Mouse (Mus musculus): ENCODE results near the gene Mmp7. TPM values are rescaled to one million over a fixed set of nuclear protein-coding genes. Genes with fewer than 3 reads are reported as not detected.

The Mmp7 gene
- total and polyA plus RNA-seq, 2 experiments from 2014 or later: not detected

DNA sequence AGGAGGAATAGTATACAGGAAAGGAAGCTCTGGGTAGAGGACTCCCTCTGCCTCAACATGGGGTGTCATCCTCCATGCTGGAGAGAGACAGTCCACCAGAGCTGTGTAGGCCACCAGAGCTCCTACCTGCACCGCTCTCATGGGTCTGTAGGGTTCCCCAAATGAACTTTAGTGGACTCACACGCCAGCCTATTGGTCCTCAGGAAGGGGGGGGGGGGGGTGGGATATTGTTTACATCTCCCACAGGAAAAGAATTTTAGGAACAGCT lies 23.0 kb downstream of the Mmp7 start:
- Histone ChIP-seq H3K4me3 (ENCODE audit: low read depth, low read length) (no peak overlapping the region), H3K27ac (ENCODE audit: low read depth, low read length) (no peak overlapping the region), H3K36me3 (ENCODE audit: insufficient read depth, low read length) (no peaks in the 10 kb centered on the region), H3K9me3 (ENCODE audit: low read length) (no peaks in the 10 kb centered on the region), H3K27me3 (ENCODE audit: insufficient read depth, low read length) (no peaks in the 10 kb centered on the region), H3K9ac (replicated peaks; ENCODE audit: low read length, poor library complexity, severe bottlenecking) (no peak overlapping the region), H3K4me1 (ENCODE audit: insufficient read depth, low read length) (no peaks in the 10 kb centered on the region), H3K4me2 (ENCODE audit: low read depth, low read length, poor library complexity, severe bottlenecking) (no peak overlapping the region)
- DNase-seq (ENCODE audit: low spot score) (no peak), ATAC-seq (ENCODE audit: low FRiP score) (no peak)
- no peak for TF ChIP-seq CTCF (IDR thresholded peaks at IDR 0.05)
- 71% methylated on average over 2 of the region's 2 CpGs for WGBS

GRCm38 (mm10) chr9:7721543-7721942 lies 29.7 kb downstream of the Mmp7 start:
- Histone ChIP-seq H3K27me3 (ENCODE audit: insufficient read depth, low read length) (no peaks in the 10 kb centered on the region), H3K27ac (ENCODE audit: low read depth, low read length) (no peak overlapping the region), H3K4me1 (ENCODE audit: insufficient read depth, low read length) (no peaks in the 10 kb centered on the region), H3K9me3 (ENCODE audit: low read length) (no peaks in the 10 kb centered on the region), H3K36me3 (ENCODE audit: insufficient read depth, low read length) (no peaks in the 10 kb centered on the region), H3K9ac (replicated peaks; ENCODE audit: low read length, poor library complexity, severe bottlenecking) (no peak overlapping the region), H3K4me2 (ENCODE audit: low read depth, low read length, poor library complexity, severe bottlenecking) (no peak overlapping the region), H3K4me3 (ENCODE audit: low read depth, low read length) (no peak overlapping the region)
- ATAC-seq (ENCODE audit: low FRiP score): no peak
- TF ChIP-seq CTCF (IDR thresholded peaks at IDR 0.05): no peak
- DNase-seq (ENCODE audit: low spot score): no peak
- 96% methylated on average over 1 of the region's 1 CpGs for WGBS

DNA sequence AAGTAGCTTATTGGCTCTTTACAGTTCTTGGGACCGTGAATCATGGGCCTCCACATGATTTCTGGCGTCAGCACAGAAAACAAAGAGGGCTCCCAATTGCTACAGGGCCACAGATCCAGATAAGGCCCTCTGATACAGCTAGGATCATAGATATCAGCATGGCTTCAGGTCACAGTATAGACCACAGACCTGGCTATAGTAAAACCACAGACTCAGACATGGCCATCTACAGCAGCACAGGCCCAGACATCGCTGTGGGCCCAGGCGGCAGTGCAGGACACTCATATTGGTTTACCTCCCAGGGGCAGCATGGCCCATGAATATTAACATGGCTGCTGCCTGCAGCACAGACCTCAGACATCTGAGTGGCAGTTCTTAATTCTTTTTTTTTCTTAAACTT lies 37.1 kb downstream of the Mmp7 start:
- H3K4me2 ChIP-seq (ENCODE audit: low read depth, low read length, poor library complexity, severe bottlenecking): no peak overlapping the region
- no peak for TF ChIP-seq CTCF (IDR thresholded peaks at IDR 0.05)
- ATAC-seq (ENCODE audit: low FRiP score) (no peak), DNase-seq (ENCODE audit: low spot score) (no peak)
- H3K4me1 ChIP-seq (ENCODE audit: insufficient read depth, low read length): no peaks in the 10 kb centered on the region
- H3K27me3 ChIP-seq (ENCODE audit: insufficient read depth, low read length): no peaks in the 10 kb centered on the region
- no peak overlapping the region for H3K9ac ChIP-seq (replicated peaks; ENCODE audit: low read length, poor library complexity, severe bottlenecking)
- 78% methylated on average over 4 of the region's 4 CpGs for WGBS
- H3K27ac ChIP-seq (ENCODE audit: low read depth, low read length): no peak overlapping the region
- no peak overlapping the region for H3K4me3 ChIP-seq (ENCODE audit: low read depth, low read length)
- H3K9me3 ChIP-seq (ENCODE audit: low read length): no peaks in the 10 kb centered on the region
- no peaks in the 10 kb centered on the region for H3K36me3 ChIP-seq (ENCODE audit: insufficient read depth, low read length)

DNA sequence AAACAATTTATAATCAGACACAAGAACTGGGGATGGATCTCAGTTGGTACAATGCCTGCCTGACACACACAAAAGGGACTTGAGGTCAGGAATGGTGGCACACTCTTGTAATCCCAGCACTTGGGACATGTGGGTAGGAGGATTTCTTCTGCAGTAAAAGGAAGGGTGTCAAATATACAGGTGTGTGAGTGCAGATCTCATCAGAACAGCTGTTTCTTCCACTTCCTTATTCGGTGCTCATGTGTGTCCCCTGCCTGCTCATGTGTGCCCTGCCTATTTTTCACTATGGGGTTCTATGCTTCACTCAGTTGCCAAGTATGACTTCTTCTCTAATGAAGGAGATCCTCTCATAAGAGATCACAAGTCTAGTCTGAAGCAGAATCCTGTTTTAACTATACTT lies 50.8 kb downstream of the Mmp7 start:
- no peak overlapping the region for H3K4me2 ChIP-seq (ENCODE audit: low read depth, low read length, poor library complexity, severe bottlenecking)
- H3K27ac ChIP-seq (ENCODE audit: low read depth, low read length): no peak overlapping the region
- H3K4me1 ChIP-seq (ENCODE audit: insufficient read depth, low read length): no peaks in the 10 kb centered on the region
- H3K36me3 ChIP-seq (ENCODE audit: insufficient read depth, low read length): no peaks in the 10 kb centered on the region
- H3K9ac ChIP-seq (replicated peaks; ENCODE audit: low read length, poor library complexity, severe bottlenecking): no peak overlapping the region
- TF ChIP-seq CTCF (IDR thresholded peaks at IDR 0.05): no peak
- WGBS: 92% methylated on average over 1 of the region's 1 CpGs
- ATAC-seq (ENCODE audit: low FRiP score): no peak
- no peaks in the 10 kb centered on the region for H3K27me3 ChIP-seq (ENCODE audit: insufficient read depth, low read length)
- H3K4me3 ChIP-seq (ENCODE audit: low read depth, low read length): no peak overlapping the region
- DNase-seq (ENCODE audit: low spot score): no peak
- no peaks in the 10 kb centered on the region for H3K9me3 ChIP-seq (ENCODE audit: low read length)

DNA sequence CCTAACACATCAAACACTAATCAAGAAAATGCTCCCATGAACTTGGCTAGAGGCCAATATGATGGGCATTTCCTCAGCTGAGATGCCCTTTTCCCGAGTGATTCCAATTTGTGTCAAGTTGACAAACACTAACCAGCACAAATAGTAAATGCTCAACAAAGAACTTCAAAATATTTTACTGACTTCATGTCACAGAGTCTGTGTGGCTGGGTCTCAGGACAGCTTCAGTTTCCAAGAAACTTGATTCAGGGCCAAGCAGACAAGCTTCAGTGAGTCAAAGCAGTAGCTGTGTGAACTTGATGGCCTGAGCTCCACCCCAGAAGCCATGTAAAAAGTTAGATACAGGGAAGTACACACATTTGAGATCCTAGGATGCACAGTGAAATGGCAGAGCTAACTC lies 52.3 kb downstream of the Mmp7 start:
- Histone ChIP-seq H3K9me3 (ENCODE audit: low read length) (no peaks in the 10 kb centered on the region), H3K4me3 (ENCODE audit: low read depth, low read length) (no peak overlapping the region), H3K4me1 (ENCODE audit: insufficient read depth, low read length) (no peaks in the 10 kb centered on the region), H3K36me3 (ENCODE audit: insufficient read depth, low read length) (no peaks in the 10 kb centered on the region), H3K4me2 (ENCODE audit: low read depth, low read length, poor library complexity, severe bottlenecking) (no peak overlapping the region), H3K9ac (replicated peaks; ENCODE audit: low read length, poor library complexity, severe bottlenecking) (no peak overlapping the region), H3K27me3 (ENCODE audit: insufficient read depth, low read length) (no peaks in the 10 kb centered on the region), H3K27ac (ENCODE audit: low read depth, low read length) (no peak overlapping the region)
- DNase-seq (ENCODE audit: low spot score) (no peak), ATAC-seq (ENCODE audit: low FRiP score) (no peak)
- TF ChIP-seq CTCF (IDR thresholded peaks at IDR 0.05): no peak
- 67% methylated on average over 1 of the region's 1 CpGs for WGBS

GRCm38 (mm10) chr9:7748881-7749280 lies 57.0 kb downstream of the Mmp7 start:
- no peaks in the 10 kb centered on the region for H3K9me3 ChIP-seq (ENCODE audit: low read length)
- H3K36me3 ChIP-seq (ENCODE audit: insufficient read depth, low read length): no peaks in the 10 kb centered on the region
- TF ChIP-seq CTCF (IDR thresholded peaks at IDR 0.05): no peak
- H3K4me2 ChIP-seq (ENCODE audit: low read depth, low read length, poor library complexity, severe bottlenecking): no peak overlapping the region
- H3K9ac ChIP-seq (replicated peaks; ENCODE audit: low read length, poor library complexity, severe bottlenecking): no peak overlapping the region
- ATAC-seq (ENCODE audit: low FRiP score) (no peak), DNase-seq (ENCODE audit: low spot score) (no peak)
- WGBS: 96% methylated on average over 3 of the region's 3 CpGs
- H3K4me3 ChIP-seq (ENCODE audit: low read depth, low read length): no peak overlapping the region
- no peaks in the 10 kb centered on the region for H3K27me3 ChIP-seq (ENCODE audit: insufficient read depth, low read length)
- no peak overlapping the region for H3K27ac ChIP-seq (ENCODE audit: low read depth, low read length)
- H3K4me1 ChIP-seq (ENCODE audit: insufficient read depth, low read length): no peaks in the 10 kb centered on the region

Other genes with a start within 250 kb of the Mmp7 start
- gene Mmp3, start 246.3 kb upstream of the Mmp7 start, total RNA-seq (2014; rRNA removed): 0.99 TPM in 1 of 2 replicates, not detected in the other
- gene Mmp3, start 246.3 kb upstream of the Mmp7 start, polyA plus RNA-seq (2015; fragmentation: Nextera tagmentation; extraction: Ambion mirVana): not detected in 2 replicates
- not detected in 2 replicates for gene Mmp10, start 189.7 kb upstream of the Mmp7 start, total RNA-seq (2014; rRNA removed)
- not detected in 2 replicates for gene Mmp10, start 189.7 kb upstream of the Mmp7 start, polyA plus RNA-seq (2015; fragmentation: Nextera tagmentation; extraction: Ambion mirVana)
- not detected in 2 replicates for gene Mmp8, start 133.6 kb upstream of the Mmp7 start, total RNA-seq (2014; rRNA removed)
- 0.13 TPM in 1 of 2 replicates, not detected in the other for gene Mmp8, start 133.6 kb upstream of the Mmp7 start, polyA plus RNA-seq (2015; fragmentation: Nextera tagmentation; extraction: Ambion mirVana)
- not detected in 2 replicates for gene Mmp27, start 120.7 kb upstream of the Mmp7 start, total RNA-seq (2014; rRNA removed)
- gene Mmp27, start 120.7 kb upstream of the Mmp7 start, polyA plus RNA-seq (2015; fragmentation: Nextera tagmentation; extraction: Ambion mirVana): not detected in 2 replicates
- gene Mmp20, start 63.9 kb upstream of the Mmp7 start, total RNA-seq (2014; rRNA removed): not detected in 2 replicates
- gene Mmp20, start 63.9 kb upstream of the Mmp7 start, polyA plus RNA-seq (2015; fragmentation: Nextera tagmentation; extraction: Ambion mirVana): not detected in 2 replicates
- 14.3 and 19.8 TPM in 2 replicates for gene Tmem123, start 72.0 kb downstream of the Mmp7 start, total RNA-seq (2014; rRNA removed)
- 9.6 and 10.1 TPM in 2 replicates for gene Tmem123, start 72.0 kb downstream of the Mmp7 start, polyA plus RNA-seq (2015; fragmentation: Nextera tagmentation; extraction: Ambion mirVana)
- 37.7 and 40.9 TPM in 2 replicates for gene Birc2, start 145.0 kb downstream of the Mmp7 start, total RNA-seq (2014; rRNA removed)
- 27.6 and 28.0 TPM in 2 replicates for gene Birc2, start 145.0 kb downstream of the Mmp7 start, polyA plus RNA-seq (2015; fragmentation: Nextera tagmentation; extraction: Ambion mirVana)
- gene Birc3, start 181.1 kb downstream of the Mmp7 start, total RNA-seq (2014; rRNA removed): 2.3 and 2.6 TPM in 2 replicates
- 0.99 and 1.5 TPM in 2 replicates for gene Birc3, start 181.1 kb downstream of the Mmp7 start, polyA plus RNA-seq (2015; fragmentation: Nextera tagmentation; extraction: Ambion mirVana)

All from midbrain, postnatal 0 days (tissue).